Mouse (Mus musculus): Measurements from ENCODE around the gene Sptb.

The Sptb gene

GRCm38 (mm10) chr12:76608241-76608640 lies 102.1 kb downstream of the Sptb start:
- DNase-seq (ENCODE audit: low read depth, low spot score): no peak

- DNase-seq (ENCODE audit: low read depth, low spot score): no peak
Observed at GRCm38 (mm10) chr12:76605837-76606236, 104.5 kb downstream of the Sptb start.

GRCm38 (mm10) chr12:76604546-76604945 lies 105.8 kb downstream of the Sptb start:
- no peak for DNase-seq (ENCODE audit: low read depth, low spot score)

GRCm38 (mm10) chr12:76603779-76604178 lies 106.6 kb downstream of the Sptb start:
- no peak for DNase-seq (ENCODE audit: low read depth, low spot score)

GRCm38 (mm10) chr12:76598196-76598928 lies 112.0 kb downstream of the Sptb start:
- no peak for DNase-seq (ENCODE audit: low read depth, low spot score)

GRCm38 (mm10) chr12:76597577-76598100 lies 112.7 kb downstream of the Sptb start:
- no peak for DNase-seq (ENCODE audit: low read depth, low spot score)

- peak; percentile 76 for DNase-seq (ENCODE audit: low read depth, low spot score)
Observed at GRCm38 (mm10) chr12:76596292-76597023, 113.9 kb downstream of the Sptb start.

- DNase-seq (ENCODE audit: low read depth, low spot score): no peak
Observed at GRCm38 (mm10) chr12:76595830-76596229, 114.5 kb downstream of the Sptb start.

- no peak for DNase-seq (ENCODE audit: low read depth, low spot score)
Observed at GRCm38 (mm10) chr12:76594556-76594955, 115.8 kb downstream of the Sptb start.

- DNase-seq (ENCODE audit: low read depth, low spot score): peak; percentile 57
Observed at GRCm38 (mm10) chr12:76593839-76594322, 116.5 kb downstream of the Sptb start.

GRCm38 (mm10) chr12:76593254-76593653 lies 117.1 kb downstream of the Sptb start:
- DNase-seq (ENCODE audit: low read depth, low spot score): no peak

GRCm38 (mm10) chr12:76592213-76592612 lies 118.1 kb downstream of the Sptb start:
- peak; percentile 71 for DNase-seq (ENCODE audit: low read depth, low spot score)

GRCm38 (mm10) chr12:76591037-76591436 lies 119.3 kb downstream of the Sptb start:
- no peak for DNase-seq (ENCODE audit: low read depth, low spot score)

- no peak for DNase-seq (ENCODE audit: low read depth, low spot score)
Observed at GRCm38 (mm10) chr12:76589531-76589930, 120.8 kb downstream of the Sptb start.

- no peak for DNase-seq (ENCODE audit: low read depth, low spot score)
Observed at GRCm38 (mm10) chr12:76587357-76587756, 123.0 kb downstream of the Sptb start.

- DNase-seq (ENCODE audit: low read depth, low spot score): peak; percentile 42
Observed at GRCm38 (mm10) chr12:76585028-76585427, 125.3 kb downstream of the Sptb start.

- peak; percentile 53 for DNase-seq (ENCODE audit: low read depth, low spot score)
Observed at GRCm38 (mm10) chr12:76583454-76583853, 126.9 kb downstream of the Sptb start.

- DNase-seq (ENCODE audit: low read depth, low spot score): no peak
Observed at GRCm38 (mm10) chr12:76582841-76583240, 127.5 kb downstream of the Sptb start.

GRCm38 (mm10) chr12:76582139-76582538 lies 128.2 kb downstream of the Sptb start:
- no peak for DNase-seq (ENCODE audit: low read depth, low spot score)

- DNase-seq (ENCODE audit: low read depth, low spot score): no peak
Observed at GRCm38 (mm10) chr12:76579806-76580205, 130.5 kb downstream of the Sptb start.

- no peak for DNase-seq (ENCODE audit: low read depth, low spot score)
Observed at GRCm38 (mm10) chr12:76578465-76578864, 131.9 kb downstream of the Sptb start.

GRCm38 (mm10) chr12:76577858-76578257 lies 132.5 kb downstream of the Sptb start:
- DNase-seq (ENCODE audit: low read depth, low spot score): no peak

GRCm38 (mm10) chr12:76576806-76577205 lies 133.5 kb downstream of the Sptb start:
- DNase-seq (ENCODE audit: low read depth, low spot score): no peak
